Mouse (Mus musculus) midbrain, embryonic 12.5 days (tissue): ENCODE measurements around the gene Lrrc3. TPM values are rescaled to one million over a fixed set of nuclear protein-coding genes. Genes with fewer than 3 reads are reported as not detected.
A peak's percentile ranks its signal among the peaks of the same experiment; 100 is the strongest.

ENCODE experiments used
- ATAC-seq: fragments of 200-750 bp; cut with Nextera tagmentation; 2 replicates; pipeline ENCODE4 v1.8.0; 2017; ENCODE audit warnings: low read depth, moderate TSS enrichment, moderate library complexity; ENCODE audit not compliant: low FRiP score
- H3K27ac ChIP-seq: fragments of 300-500 bp; sonication (generic); replicated peaks from 2 replicates; pipeline ENCODE4 v1.5.1; 2016; ENCODE audit warnings: mild to moderate bottlenecking
- H3K27me3 ChIP-seq: fragments of 300-500 bp; sonication (generic); 2 replicates; pipeline ENCODE4 v1.6.1; 2016; ENCODE audit warnings: mild to moderate bottlenecking
- H3K36me3 ChIP-seq: fragments of 300-500 bp; sonication (generic); 2 replicates; pipeline ENCODE4 v1.6.1; 2016
- H3K4me1 ChIP-seq: fragments of 300-500 bp; sonication (generic); 2 replicates; pipeline ENCODE4 v1.6.1; 2016
- H3K4me2 ChIP-seq: fragments of 300-500 bp; sonication (generic); replicated peaks from 2 replicates; pipeline ENCODE4 v1.6.1; 2016; ENCODE audit warnings: mild to moderate bottlenecking, moderate library complexity
- H3K4me3 ChIP-seq: fragments of 300-500 bp; sonication (generic); 2 replicates; pipeline ENCODE4 v1.5.1; 2016; ENCODE audit warnings: mild to moderate bottlenecking
- H3K9ac ChIP-seq: fragments of 300-500 bp; sonication (generic); replicated peaks from 2 replicates; pipeline ENCODE4 v1.6.1; 2016; ENCODE audit warnings: mild to moderate bottlenecking, moderate library complexity
- H3K9me3 ChIP-seq: fragments of 300-500 bp; sonication (generic); 2 replicates; pipeline ENCODE4 v1.6.1; 2016; ENCODE audit warnings: mild to moderate bottlenecking
- WGBS: fragments of 180-500 bp; shearing (Covaris S2); methylation state at CpG from one replicate; pipeline ENCODE4 v1.1.7; 2016; 5-methylcytosine and 5-hydroxymethylcytosine counted together
- polyA plus RNA-seq: library from polyadenylated mRNA; unstranded; fragments of >200 nt; fragmentation: Nextera tagmentation; extraction: Ambion mirVana; gene quantifications from 2 replicates; pipeline ENCODE4 v1.2.1, GENCODE M21; 2016

Gene Lrrc3
- polyA plus RNA-seq, 1 experiment from 2014 or later, result 5.3 TPM

DNA sequence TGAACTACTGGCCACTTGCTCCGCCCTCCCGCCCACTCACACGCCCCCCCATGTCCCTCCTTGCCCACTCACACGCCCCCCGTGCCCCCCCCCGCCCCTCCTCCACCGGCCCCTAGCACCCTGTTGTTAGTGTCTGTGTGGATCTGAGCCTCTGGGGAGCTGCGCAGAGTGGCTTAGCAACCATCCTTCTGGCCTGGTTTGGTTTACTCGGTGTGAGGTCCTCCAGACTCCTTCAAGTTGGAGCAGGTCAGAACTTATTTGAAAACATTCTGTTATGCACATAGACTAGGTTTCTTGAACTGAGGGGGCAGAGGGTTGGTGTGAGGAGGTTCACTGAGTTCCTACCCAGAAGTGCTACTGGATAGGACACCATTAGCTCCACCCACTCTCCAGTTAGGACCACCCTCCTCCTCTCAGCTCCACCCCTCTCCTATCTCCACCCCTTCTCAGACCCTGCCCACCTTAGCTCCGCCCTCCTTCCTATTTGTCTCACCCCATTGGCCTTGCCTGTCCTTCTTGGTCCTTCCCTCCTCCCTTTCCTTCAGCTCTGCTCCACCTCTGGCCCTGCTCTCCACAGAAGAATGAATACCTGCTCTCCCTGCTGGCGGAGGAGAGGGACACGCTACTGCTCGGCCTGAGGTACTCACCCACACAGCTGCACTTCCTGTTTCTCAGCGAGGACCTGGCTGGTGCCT, 38.1 kb downstream of the Lrrc3 start:
- Histone ChIP-seq H3K4me1 (peaks cover 6% of the 10 kb centered on the region; the same call in 1 of the 2 replicates), H3K9me3 (no peaks in the 10 kb centered on the region), H3K27me3 (no peaks in the 10 kb centered on the region), H3K4me2 (peak overlapping the region; percentile 33), H3K4me3 (peak overlapping the region; percentile 19), H3K36me3 (no peaks in the 10 kb centered on the region), H3K27ac (no peak overlapping the region), H3K9ac (peak overlapping the region; percentile 15; the same call in 1 of the 2 replicates)
- WGBS, result 34% methylated on average over 14 of the region's 14 CpGs
- ATAC-seq, result peak; percentile 66; the same call in 1 of the 2 replicates

DNA sequence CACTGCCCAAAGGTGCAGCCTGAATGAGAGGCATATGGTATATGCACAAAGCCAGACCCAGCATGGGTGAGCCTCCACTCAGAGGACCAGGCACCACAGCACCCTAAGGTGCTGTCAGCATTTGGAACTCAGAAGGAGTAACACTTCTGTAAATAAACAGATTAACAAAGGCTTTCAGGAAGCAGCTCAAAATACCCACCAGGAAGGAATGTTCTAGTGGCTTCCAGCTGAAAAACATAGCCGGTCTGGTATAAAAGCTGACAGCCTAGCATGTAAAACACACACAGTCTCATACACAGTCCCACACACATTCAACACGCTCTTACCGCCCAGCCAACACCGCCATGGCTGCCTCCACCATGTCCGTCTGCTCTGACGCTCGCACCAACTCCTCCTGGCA, 40.7 kb downstream of the Lrrc3 start, which contains the start of gene Gm3285:
Gene Gm3285 (plus strand): TSS at position 301 of the 400 bp plus-strand sequence.
- 56% methylated on average over 7 of the region's 7 CpGs for WGBS
- ATAC-seq, result no peak
- Histone ChIP-seq H3K4me2 (no peak within 1 kb of the TSS), H3K36me3 (no peaks in the 10 kb centered on the region), H3K9me3 (no peaks in the 10 kb centered on the region), H3K27me3 (no peaks in the 10 kb centered on the region), H3K27ac (no peak within 1 kb of the TSS), H3K4me1 (peaks cover 6% of the 10 kb centered on the region; the same call in 1 of the 2 replicates), H3K4me3 (no peak within 1 kb of the TSS), H3K9ac (no peak within 1 kb of the TSS)

DNA sequence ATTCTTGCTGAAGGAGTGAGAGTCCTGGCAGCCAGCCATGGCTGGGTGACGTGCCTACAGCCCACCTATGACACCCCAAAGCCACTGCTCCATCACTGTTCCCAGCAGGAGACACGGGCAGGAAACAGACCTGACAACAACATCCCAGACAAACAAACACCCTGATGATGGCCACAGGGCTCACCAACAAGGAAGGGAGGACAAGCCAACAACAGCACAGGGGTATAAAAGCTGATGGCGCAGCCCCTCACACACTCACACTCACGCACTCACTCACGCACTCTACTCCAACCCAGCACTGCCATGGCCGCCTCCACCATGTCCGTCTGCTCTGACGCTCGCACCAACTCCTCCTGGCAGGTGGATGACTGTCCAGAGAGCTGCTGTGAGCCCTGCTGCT, 49.8 kb downstream of the Lrrc3 start, which contains the start of gene Gm10318:
Gene Gm10318 (plus strand): TSS at position 301 of the 400 bp plus-strand sequence.
- Histone ChIP-seq H3K9me3 (no peaks in the 10 kb centered on the region), H3K9ac (no peak within 1 kb of the TSS), H3K4me2 (no peak within 1 kb of the TSS), H3K27ac (peak within 1 kb of the TSS; percentile 42; the same call in 1 of the 2 replicates), H3K4me3 (no peak within 1 kb of the TSS), H3K4me1 (no peaks in the 10 kb centered on the region), H3K36me3 (no peaks in the 10 kb centered on the region), H3K27me3 (no peaks in the 10 kb centered on the region)
- no peak for ATAC-seq
- WGBS, result 76% methylated on average over 9 of the region's 9 CpGs

Other genes with a start within 250 kb of the Lrrc3 start
- 1.2 and 1.4 TPM in 2 replicates for gene Tspear, start 216.0 kb downstream of the Lrrc3 start, polyA plus RNA-seq
- gene Gm19402, start 211.8 kb downstream of the Lrrc3 start, polyA plus RNA-seq, result not detected in 2 replicates
- gene Gm9508, start 205.3 kb downstream of the Lrrc3 start, polyA plus RNA-seq, result not detected in 2 replicates
- gene Gm10272, start 195.9 kb downstream of the Lrrc3 start, polyA plus RNA-seq, result not detected in 2 replicates
- gene Gm10024, start 191.1 kb downstream of the Lrrc3 start, polyA plus RNA-seq, result not detected in 2 replicates
- not detected in 2 replicates for gene Gm10142, start 186.7 kb downstream of the Lrrc3 start, polyA plus RNA-seq
- not detected in 2 replicates for gene Krtap12-1, start 181.9 kb downstream of the Lrrc3 start, polyA plus RNA-seq
- gene Gm10100, start 176.1 kb downstream of the Lrrc3 start, polyA plus RNA-seq, result not detected in 2 replicates
- gene Gm18596, start 159.9 kb downstream of the Lrrc3 start, polyA plus RNA-seq, result not detected in 2 replicates
- not detected in 2 replicates for gene Gm9736, start 151.2 kb downstream of the Lrrc3 start, polyA plus RNA-seq
- not detected in 2 replicates for gene Gm3233, start 142.9 kb downstream of the Lrrc3 start, polyA plus RNA-seq
- gene Gm3238, start 131.2 kb downstream of the Lrrc3 start, polyA plus RNA-seq, result not detected in 2 replicates
- gene Gm7138, start 125.6 kb downstream of the Lrrc3 start, polyA plus RNA-seq, result not detected in 2 replicates
- gene Gm3250, start 120.0 kb downstream of the Lrrc3 start, polyA plus RNA-seq, result not detected in 2 replicates
- not detected in 2 replicates for gene Gm7137, start 114.3 kb downstream of the Lrrc3 start, polyA plus RNA-seq
- not detected in 2 replicates for gene Gm9639, start 107.5 kb downstream of the Lrrc3 start, polyA plus RNA-seq
- gene Gm19668, start 103.4 kb downstream of the Lrrc3 start, polyA plus RNA-seq, result not detected in 2 replicates
- gene Gm9507, start 90.7 kb downstream of the Lrrc3 start, polyA plus RNA-seq, result not detected in 2 replicates
- gene Gm2696, start 87.9 kb downstream of the Lrrc3 start, polyA plus RNA-seq, result not detected in 2 replicates
- not detected in 2 replicates for gene Krtap10-4, start 75.4 kb downstream of the Lrrc3 start, polyA plus RNA-seq
- not detected in 2 replicates for gene Krtap10-10, start 66.6 kb downstream of the Lrrc3 start, polyA plus RNA-seq
- gene Gm36176, start 55.7 kb downstream of the Lrrc3 start, polyA plus RNA-seq, result not detected in 2 replicates
- gene Gm10318, start 49.7 kb downstream of the Lrrc3 start, polyA plus RNA-seq, result not detected in 2 replicates
- not detected in 2 replicates for gene Gm3285, start 40.6 kb downstream of the Lrrc3 start, polyA plus RNA-seq
- 1.2 and 1.5 TPM in 2 replicates for gene Trpm2, start 68.0 kb upstream of the Lrrc3 start, polyA plus RNA-seq
- 32.0 and 32.9 TPM in 2 replicates for gene 1810043G02Rik, start 76.0 kb upstream of the Lrrc3 start, polyA plus RNA-seq
- gene Pfkl, start 107.5 kb upstream of the Lrrc3 start, polyA plus RNA-seq, result 104 and 116 TPM in 2 replicates
- gene Dnmt3l, start 139.4 kb upstream of the Lrrc3 start, polyA plus RNA-seq, result not detected in 2 replicates
- gene Aire, start 141.1 kb upstream of the Lrrc3 start, polyA plus RNA-seq, result 0.17 and 0.35 TPM in 2 replicates
- 1.2 and 1.4 TPM in 2 replicates for gene Icosl, start 166.8 kb upstream of the Lrrc3 start, polyA plus RNA-seq